Mouse (Mus musculus): ENCODE data around the gene Ndufa4l2. TPM values are rescaled to one million over a fixed set of nuclear protein-coding genes. Genes with fewer than 3 reads are reported as not detected.
A peak's percentile ranks its signal among the peaks of the same experiment; 100 is the strongest.

Gene Ndufa4l2
- polyA plus RNA-seq, 1 experiment from 2014 or later: 15.5 TPM

GRCm38 (mm10) chr10:127491128-127491512, 23.6 kb upstream of the Ndufa4l2 start:
- Histone ChIP-seq H3K4me1 (replicated peaks) (peaks cover 43% of the 10 kb centered on the region), H3K27me3 (no peaks in the 10 kb centered on the region), H3K27ac (peak overlapping the region; percentile 81), H3K9me3 (no peaks in the 10 kb centered on the region), H3K36me3 (peaks cover 72% of the 10 kb centered on the region), H3K4me3 (no peak overlapping the region), H3K4me2 (no peak overlapping the region), H3K9ac (peak overlapping the region; percentile 14; the same call in 1 of the 2 replicates)
- 56% methylated on average over 8 of the region's 8 CpGs for WGBS
- ATAC-seq (ENCODE audit: low FRiP score): peak; percentile 18

GRCm38 (mm10) chr10:127492118-127492517, 22.6 kb upstream of the Ndufa4l2 start:
- ATAC-seq (ENCODE audit: low FRiP score): no peak
- Histone ChIP-seq H3K9me3 (no peaks in the 10 kb centered on the region), H3K27ac (0 out of 2 replicates have a peak overlapping the region, but pooled peaks have one; percentile 81), H3K9ac (no peak overlapping the region), H3K36me3 (peaks cover 77% of the 10 kb centered on the region), H3K4me3 (no peak overlapping the region), H3K4me2 (no peak overlapping the region), H3K4me1 (replicated peaks) (peaks cover 43% of the 10 kb centered on the region), H3K27me3 (no peaks in the 10 kb centered on the region)
- 85% methylated on average over 3 of the region's 3 CpGs for WGBS

- H3K36me3 ChIP-seq: peaks cover 91% of the 10 kb centered on the region
- no peak overlapping the region for H3K4me2 ChIP-seq
- no peaks in the 10 kb centered on the region for H3K9me3 ChIP-seq
- ATAC-seq (ENCODE audit: low FRiP score): no peak
- no peak overlapping the region for H3K27ac ChIP-seq
- H3K27me3 ChIP-seq: no peaks in the 10 kb centered on the region
- no peak overlapping the region for H3K9ac ChIP-seq
- 97% methylated on average over 3 of the region's 3 CpGs for WGBS
- H3K4me3 ChIP-seq: no peak overlapping the region
- H3K4me1 ChIP-seq (replicated peaks): peaks cover 6% of the 10 kb centered on the region
Observed at GRCm38 (mm10) chr10:127496156-127496555, 18.6 kb upstream of the Ndufa4l2 start.

- Histone ChIP-seq H3K9ac (no peak overlapping the region), H3K4me1 (replicated peaks) (no peaks in the 10 kb centered on the region), H3K36me3 (peaks cover 74% of the 10 kb centered on the region), H3K27me3 (no peaks in the 10 kb centered on the region), H3K27ac (no peak overlapping the region), H3K9me3 (no peaks in the 10 kb centered on the region), H3K4me3 (no peak overlapping the region), H3K4me2 (no peak overlapping the region)
- no peak for ATAC-seq (ENCODE audit: low FRiP score)
- WGBS: 78% methylated on average over 5 of the region's 5 CpGs
Observed at GRCm38 (mm10) chr10:127499516-127499915, 15.3 kb upstream of the Ndufa4l2 start.

- no peak overlapping the region for H3K27ac ChIP-seq
- H3K27me3 ChIP-seq: no peaks in the 10 kb centered on the region
- H3K4me3 ChIP-seq: no peak overlapping the region
- H3K4me1 ChIP-seq (replicated peaks): no peaks in the 10 kb centered on the region
- no peak for ATAC-seq (ENCODE audit: low FRiP score)
- no peak overlapping the region for H3K4me2 ChIP-seq
- no peak overlapping the region for H3K9ac ChIP-seq
- peaks cover 73% of the 10 kb centered on the region for H3K36me3 ChIP-seq
- H3K9me3 ChIP-seq: no peaks in the 10 kb centered on the region
- WGBS: 87% methylated on average over 4 of the region's 4 CpGs
Observed at GRCm38 (mm10) chr10:127500042-127500441, 14.7 kb upstream of the Ndufa4l2 start.

- Histone ChIP-seq H3K9me3 (no peaks in the 10 kb centered on the region), H3K4me1 (replicated peaks) (no peaks in the 10 kb centered on the region), H3K4me2 (no peak within 1 kb of the TSS), H3K9ac (no peak within 1 kb of the TSS), H3K27me3 (peaks cover 5% of the 10 kb centered on the region; the same call in 1 of the 2 replicates), H3K36me3 (peaks cover 71% of the 10 kb centered on the region), H3K27ac (no peak within 1 kb of the TSS), H3K4me3 (no peak within 1 kb of the TSS)
- ATAC-seq (ENCODE audit: low FRiP score): no peak
- 76% methylated on average over 13 of the region's 13 CpGs for WGBS
Observed at GRCm38 (mm10) chr10:127500894-127501893, 13.6 kb upstream of the Ndufa4l2 start, which contains the start of gene Stac3. Stac3 (plus strand) TSS chr10:127501686.

GRCm38 (mm10) chr10:127508239-127508638, 6.5 kb upstream of the Ndufa4l2 start:
- Histone ChIP-seq H3K4me1 (replicated peaks) (peaks cover 57% of the 10 kb centered on the region), H3K36me3 (peaks cover 24% of the 10 kb centered on the region), H3K27me3 (peaks cover 22% of the 10 kb centered on the region), H3K4me2 (peak overlapping the region; percentile 78), H3K9me3 (no peaks in the 10 kb centered on the region), H3K4me3 (no peak overlapping the region), H3K9ac (peak overlapping the region; percentile 24; the same call in 1 of the 2 replicates), H3K27ac (peak overlapping the region; percentile 100)
- WGBS: 3% methylated on average over 15 of the region's 15 CpGs
- ATAC-seq (ENCODE audit: low FRiP score): no peak

- peak overlapping the region; percentile 82 for H3K9ac ChIP-seq
- peak overlapping the region; percentile 78 for H3K4me2 ChIP-seq
- peaks cover 16% of the 10 kb centered on the region for H3K36me3 ChIP-seq
- peak overlapping the region; percentile 41 for H3K4me3 ChIP-seq
- peaks cover 24% of the 10 kb centered on the region for H3K27me3 ChIP-seq
- H3K27ac ChIP-seq: peak overlapping the region; percentile 100
- under 1% methylated on average over 35 of the region's 35 CpGs for WGBS
- ATAC-seq (ENCODE audit: low FRiP score): peak; percentile 65
- H3K4me1 ChIP-seq (replicated peaks): peaks cover 67% of the 10 kb centered on the region
- no peaks in the 10 kb centered on the region for H3K9me3 ChIP-seq
Observed at GRCm38 (mm10) chr10:127509051-127509836, 5.5 kb upstream of the Ndufa4l2 start.

GRCm38 (mm10) chr10:127509837-127510701, 4.7 kb upstream of the Ndufa4l2 start:
- Histone ChIP-seq H3K4me2 (peak overlapping the region; percentile 78), H3K4me1 (replicated peaks) (peaks cover 75% of the 10 kb centered on the region), H3K9ac (peak overlapping the region; percentile 82), H3K9me3 (no peaks in the 10 kb centered on the region), H3K27me3 (peaks cover 31% of the 10 kb centered on the region), H3K27ac (peak overlapping the region; percentile 100), H3K4me3 (peak overlapping the region; percentile 41; the same call in 1 of the 2 replicates), H3K36me3 (peaks cover 10% of the 10 kb centered on the region)
- ATAC-seq (ENCODE audit: low FRiP score): no peak
- WGBS: 5% methylated on average over 17 of the region's 17 CpGs

- peaks cover 85% of the 10 kb centered on the region for H3K4me1 ChIP-seq (replicated peaks)
- H3K27ac ChIP-seq: peak overlapping the region; percentile 100
- no peaks in the 10 kb centered on the region for H3K9me3 ChIP-seq
- no peak for ATAC-seq (ENCODE audit: low FRiP score)
- 7% methylated on average over 11 of the region's 11 CpGs for WGBS
- peaks cover 3% of the 10 kb centered on the region for H3K36me3 ChIP-seq
- H3K27me3 ChIP-seq: peaks cover 37% of the 10 kb centered on the region
- peak overlapping the region; percentile 41 for H3K4me3 ChIP-seq
- peak overlapping the region; percentile 82 for H3K9ac ChIP-seq
- H3K4me2 ChIP-seq: peak overlapping the region; percentile 78
Observed at GRCm38 (mm10) chr10:127510895-127511617, 3.7 kb upstream of the Ndufa4l2 start.

Data from hindbrain, embryonic 13.5 days (tissue).